Mouse (Mus musculus) T-helper 17 cell (primary cell): Measurements from ENCODE around the gene Tha1.

Experiments used
- in situ Hi-C, 2 experiments: fragments of 300-600 bp; cut with MboI, MseI; formaldehyde crosslinking; loops; 1 replicate in 1 of 2; 2 replicates in 1 of 2; pipeline ENCODE4 v1.15.1; 2025; ENCODE audit warnings: high pct_unique_total_duplicates in 2 of 2

Gene Tha1

DNA sequence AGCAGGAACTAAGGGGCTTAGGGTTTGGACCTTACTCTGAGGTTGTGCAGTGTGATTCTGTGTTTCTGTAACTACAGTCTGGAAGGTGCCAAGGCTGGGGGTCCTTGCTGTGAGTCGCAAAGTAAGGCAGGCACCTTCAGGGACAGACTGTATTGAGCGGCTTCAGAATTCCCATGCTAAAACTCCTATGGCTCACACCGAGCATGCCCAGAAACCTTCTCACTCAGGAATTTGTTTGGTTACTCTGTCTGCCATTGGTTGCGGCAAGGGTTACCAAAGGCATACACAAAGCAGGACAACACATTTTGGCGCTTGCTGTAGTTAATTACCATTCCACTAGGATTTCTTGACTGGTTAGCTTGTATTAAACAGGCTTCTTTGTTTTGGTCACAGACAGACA is 47.1 kb downstream of the Tha1 start:
- in situ Hi-C loops = no loop called here

DNA sequence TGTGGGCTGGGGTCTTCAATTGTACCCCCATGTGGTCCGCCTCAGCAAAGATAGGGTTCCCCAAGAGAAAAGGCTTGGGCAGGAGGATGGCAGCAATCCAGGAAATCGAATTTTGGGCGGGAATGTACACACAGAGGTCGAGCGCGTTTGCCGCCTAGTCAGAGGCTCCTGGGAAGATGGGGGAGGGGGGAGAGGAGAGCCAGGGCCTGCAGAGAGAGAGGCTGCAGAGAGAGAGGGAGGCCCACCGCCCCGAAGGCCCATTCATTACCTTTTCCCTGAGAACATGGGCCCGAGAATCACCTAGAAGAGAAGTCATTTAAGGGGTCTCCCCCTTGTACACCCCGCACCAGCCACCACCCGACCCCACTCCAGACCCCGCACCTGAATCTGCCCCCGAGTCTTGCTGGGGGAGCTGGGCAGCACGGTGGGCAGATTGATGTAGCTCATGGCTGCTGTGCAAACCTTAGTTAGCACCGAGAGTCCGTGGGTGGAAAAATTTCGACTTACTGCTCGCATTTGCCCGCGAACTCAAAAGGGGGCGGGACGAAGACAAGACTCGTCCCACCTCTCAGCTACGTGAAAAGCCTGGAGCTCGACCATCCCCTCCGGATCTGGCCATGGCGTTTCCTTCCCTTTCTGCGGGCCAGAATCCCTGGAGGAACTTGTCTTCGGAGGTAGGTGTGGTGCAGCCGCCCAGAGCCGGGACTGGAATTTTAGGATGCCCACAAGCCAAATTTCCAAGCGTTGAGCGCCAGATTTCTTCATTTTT is 47.8 kb downstream of the Tha1 start, which contains the start of the genes Afmid and Tk1:
Gene Afmid (plus strand): TSS at position 592 of the 769 bp plus-strand sequence.
Gene Tk1 (minus strand): TSS at position 760 of the 769 bp plus-strand sequence.
- in situ Hi-C loops = no loop called here

DNA sequence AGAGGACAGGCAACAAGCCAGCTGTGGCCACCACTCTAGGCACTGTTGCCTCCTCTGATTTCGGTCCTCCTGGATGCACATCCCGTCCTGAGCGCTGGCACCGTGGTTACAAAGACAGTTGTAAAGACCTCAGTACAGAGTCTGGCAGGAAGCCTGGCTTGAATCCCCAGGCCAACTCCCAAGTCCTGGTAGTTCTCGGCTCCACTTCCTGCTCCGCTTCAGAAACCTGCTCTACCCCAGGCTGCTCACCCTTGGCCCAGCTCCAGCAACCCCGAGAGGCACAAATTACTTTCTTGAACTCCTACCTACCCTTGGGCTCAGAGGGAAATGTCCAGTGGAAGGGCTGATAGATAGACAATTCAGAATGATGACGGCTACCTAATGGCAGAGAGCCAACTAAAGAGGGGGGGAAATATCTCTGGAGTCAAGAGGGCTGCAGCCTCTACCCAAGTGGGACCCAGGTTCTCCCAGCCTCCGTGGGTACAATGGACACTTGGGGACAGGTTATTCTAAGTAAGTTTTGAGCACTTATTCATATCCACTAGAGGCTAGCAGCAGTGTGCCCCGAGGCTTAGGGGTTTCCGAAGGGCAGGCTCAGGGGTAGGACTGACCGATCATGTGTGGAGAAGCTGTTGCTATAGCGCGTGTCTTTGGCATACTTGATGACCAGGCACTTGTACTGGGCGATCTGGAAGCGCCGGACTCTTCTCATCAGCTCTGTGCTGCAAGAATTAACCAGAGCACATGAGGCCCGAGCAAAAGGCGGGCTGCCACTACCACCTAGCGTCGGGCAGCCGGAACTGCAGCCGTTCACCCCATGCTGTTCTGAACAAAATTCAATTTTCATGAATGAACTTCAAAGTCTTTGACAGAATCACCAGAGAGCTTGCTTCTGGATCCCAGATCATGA is 49.0 kb downstream of the Tha1 start:
- in situ Hi-C loops = loop anchor here (5.0 kb wide), 1 partner anchor 112 kb away; no protein-coding TSS in a partner anchor

DNA sequence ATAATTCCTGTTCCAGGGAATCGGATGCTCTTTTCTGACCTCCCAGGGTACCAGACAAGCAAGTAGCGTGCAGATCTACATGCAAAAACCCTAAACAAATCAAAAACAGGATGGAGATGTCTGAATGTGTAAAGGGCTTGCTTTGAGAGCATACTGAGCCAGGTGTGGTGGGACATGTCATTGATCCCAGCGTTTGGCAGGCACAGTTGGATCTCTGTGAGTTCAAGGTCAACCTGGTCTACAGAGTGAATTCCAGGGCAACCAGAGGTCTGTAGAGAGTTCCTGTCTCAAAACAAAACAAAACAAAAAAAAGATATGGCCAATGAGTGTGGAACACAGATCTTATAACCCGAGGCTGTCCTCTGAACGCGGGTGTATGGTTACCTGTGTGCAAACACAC is 49.9 kb downstream of the Tha1 start:
- in situ Hi-C loops = loop anchor here (5.0 kb wide), 1 partner anchor 111 kb away; no protein-coding TSS in a partner anchor

DNA sequence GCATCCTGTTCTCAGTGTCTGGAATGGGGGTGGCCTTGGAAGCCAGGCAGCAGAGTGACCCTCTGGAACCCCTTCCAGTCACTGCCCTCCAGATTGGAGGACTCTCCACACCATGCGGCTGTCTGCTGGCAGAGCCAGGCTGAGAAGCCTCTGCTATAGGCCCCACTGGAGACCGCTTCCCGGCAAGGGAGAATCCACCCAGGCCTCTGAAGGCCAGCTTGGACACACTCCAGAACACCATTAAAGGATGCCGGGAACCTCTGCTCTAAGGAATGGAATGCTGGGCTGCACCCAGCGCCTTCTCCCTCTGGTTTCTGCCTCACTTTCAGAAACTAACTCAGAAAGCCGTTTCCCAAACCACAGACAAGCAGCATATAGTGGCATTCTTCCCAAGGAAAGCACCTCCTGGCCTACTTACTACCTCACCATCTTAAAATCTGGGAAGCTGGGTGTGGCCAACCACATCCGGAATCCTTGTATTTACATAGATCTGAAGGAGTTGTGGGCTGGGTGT is 50.5 kb downstream of the Tha1 start:
- in situ Hi-C loops = loop anchor here (5.0 kb wide), 1 partner anchor 110 kb away; no protein-coding TSS in a partner anchor

DNA sequence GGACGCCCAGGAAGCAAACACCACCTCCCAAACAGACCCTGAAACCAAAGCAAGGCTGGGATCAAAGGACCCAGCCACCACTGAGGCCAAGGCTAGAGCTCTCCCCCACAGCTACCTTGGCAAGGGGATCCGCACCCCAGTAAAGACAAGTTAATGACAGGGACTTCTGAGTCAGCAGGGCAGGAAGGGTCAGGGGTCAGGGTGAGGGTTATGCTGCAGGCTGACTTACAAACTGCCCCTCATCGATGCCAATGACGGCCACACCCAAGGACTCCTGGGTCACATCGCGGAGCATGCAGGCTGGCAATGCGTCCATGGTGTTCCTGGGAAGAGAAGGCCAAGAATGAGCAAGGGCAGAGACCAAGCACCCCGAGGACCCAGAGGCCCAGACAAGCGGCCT is 51.4 kb downstream of the Tha1 start:
- in situ Hi-C loops = loop anchor here (5.0 kb wide), 1 partner anchor 110 kb away; no protein-coding TSS in a partner anchor

DNA sequence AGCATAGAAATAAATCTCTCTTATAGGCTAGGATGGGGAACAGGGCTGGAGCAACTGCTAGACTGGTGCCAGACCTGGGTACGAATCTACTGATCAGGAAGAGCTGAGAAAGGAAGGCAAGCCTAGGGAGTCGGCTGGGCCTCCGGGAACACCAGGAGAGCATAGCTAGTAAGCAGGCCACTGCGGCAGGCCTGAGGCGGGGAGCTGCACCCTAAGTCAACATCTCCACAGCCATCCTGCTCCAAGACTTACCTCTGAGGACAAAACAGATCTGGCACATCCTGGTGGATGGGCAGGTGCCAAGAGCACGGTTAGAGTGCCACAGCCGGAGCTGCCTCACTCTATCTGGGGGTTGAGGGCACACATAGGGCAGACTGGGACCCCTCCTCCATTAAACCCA is 53.1 kb downstream of the Tha1 start:
- in situ Hi-C loops = loop anchor here (5.0 kb wide), 1 partner anchor 108 kb away; no protein-coding TSS in a partner anchor

DNA sequence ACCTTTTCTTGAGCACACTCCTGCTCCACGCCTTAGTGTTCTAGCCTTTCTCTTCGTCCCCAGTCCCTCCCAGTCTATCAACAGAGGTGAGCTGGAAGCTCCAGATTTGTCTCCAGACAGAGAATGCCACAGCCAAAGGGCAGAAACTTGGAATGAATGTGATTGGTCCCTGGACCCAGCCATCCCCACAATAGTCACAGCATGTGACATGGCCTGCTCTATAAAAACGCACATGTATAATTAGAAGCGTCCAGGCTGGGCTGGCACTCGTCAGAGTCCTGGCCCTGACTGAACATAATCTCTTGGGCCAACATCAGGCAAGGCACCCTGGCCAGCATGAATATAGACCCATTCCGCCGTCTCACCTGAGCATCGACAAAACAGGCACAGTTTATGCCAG is 54.2 kb downstream of the Tha1 start:
- in situ Hi-C loops = loop anchor here in 1 of 2 experiments (10.0 kb wide), 1 partner anchor 414 kb away; no protein-coding TSS in a partner anchor
